Mouse (Mus musculus): ENCODE data around the gene Rela.

Gene Rela

GRCm38 (mm10) chr19:5636571-5637041 is 677 bp upstream of the Rela start:
- peak; percentile 52 for DNase-seq

- no peak for DNase-seq
Observed at GRCm38 (mm10) chr19:5638416-5639005, 1.2 kb downstream of the Rela start.

- DNase-seq = no peak
Observed at GRCm38 (mm10) chr19:5640339-5640738, 3.1 kb downstream of the Rela start.

- no peak for DNase-seq
Observed at GRCm38 (mm10) chr19:5641021-5641420, 3.7 kb downstream of the Rela start.

- no peak for DNase-seq
Observed at GRCm38 (mm10) chr19:5641641-5642040, 4.4 kb downstream of the Rela start.

- no peak for DNase-seq
Observed at GRCm38 (mm10) chr19:5645280-5645679, 8.0 kb downstream of the Rela start.

- no peak for DNase-seq
Observed at GRCm38 (mm10) chr19:5646731-5647330, 9.5 kb downstream of the Rela start.

- no peak for DNase-seq
Observed at GRCm38 (mm10) chr19:5647791-5648190, 10.5 kb downstream of the Rela start.

- peak; percentile 89 for DNase-seq
Observed at GRCm38 (mm10) chr19:5648401-5649297, 11.4 kb downstream of the Rela start.

- DNase-seq = peak; percentile 64
Observed at GRCm38 (mm10) chr19:5649298-5649741, 12.0 kb downstream of the Rela start.

- no peak for DNase-seq
Observed at GRCm38 (mm10) chr19:5651502-5652274, 14.4 kb downstream of the Rela start.

- no peak for DNase-seq
Observed at GRCm38 (mm10) chr19:5652570-5652969, 15.3 kb downstream of the Rela start.

- DNase-seq = no peak
Observed at GRCm38 (mm10) chr19:5653969-5654719, 16.9 kb downstream of the Rela start.

- no peak for DNase-seq
Observed at GRCm38 (mm10) chr19:5654720-5655298, 17.5 kb downstream of the Rela start.

GRCm38 (mm10) chr19:5660942-5661751 is 23.9 kb downstream of the Rela start:
- DNase-seq = peak; percentile 61

- no peak for DNase-seq
Observed at GRCm38 (mm10) chr19:5662310-5662709, 25.0 kb downstream of the Rela start.

GRCm38 (mm10) chr19:5662981-5663913 is 26.0 kb downstream of the Rela start, which contains the start of gene Sipa1:
Gene Sipa1, minus strand, starts transcription at chr19:5663707.
- peak; percentile 96 for DNase-seq

GRCm38 (mm10) chr19:5664669-5665257 is 27.5 kb downstream of the Rela start:
- no peak for DNase-seq

- no peak for DNase-seq
Observed at GRCm38 (mm10) chr19:5665465-5665864, 28.2 kb downstream of the Rela start.
